Mouse (Mus musculus) ES-Bruce4 (cell line): ENCODE measurements around the gene Il18bp. TPM values are rescaled to one million over a fixed set of nuclear protein-coding genes. Genes with fewer than 3 reads are reported as not detected.

Experiments
- H3K27ac ChIP-seq: 2 replicates; pipeline ENCODE4 v1.5.1; 2012; ENCODE audit warnings: low read length, inconsistent platforms; ENCODE audit not compliant: insufficient read depth
- H3K27me3 ChIP-seq: 2 replicates; pipeline ENCODE4 v1.6.1; 2012; ENCODE audit warnings: mild to moderate bottlenecking, low read length, inconsistent platforms; ENCODE audit not compliant: control insufficient read depth, poor library complexity, insufficient read depth, severe bottlenecking
- H3K36me3 ChIP-seq: 2 replicates; pipeline ENCODE4 v1.6.1; 2012; ENCODE audit warnings: inconsistent platforms, mild to moderate bottlenecking, low read length, moderate library complexity; ENCODE audit not compliant: control insufficient read depth, poor library complexity, insufficient read depth, severe bottlenecking
- H3K4me1 ChIP-seq: one replicate; pipeline ENCODE4 v1.8.1; 2011; ENCODE audit warnings: low read length; ENCODE audit not compliant: control insufficient read depth, insufficient read depth
- H3K4me3 ChIP-seq: 2 replicates; pipeline ENCODE4 v1.5.1; 2011; ENCODE audit warnings: low read depth, mild to moderate bottlenecking, low read length
- H3K9ac ChIP-seq: 2 replicates; pipeline ENCODE4 v1.6.1; 2012; ENCODE audit warnings: low read depth, mild to moderate bottlenecking, inconsistent platforms; ENCODE audit not compliant: poor library complexity, severe bottlenecking
- H3K9me3 ChIP-seq: replicated peaks from 2 replicates; pipeline ENCODE4 v1.6.1; 2012; ENCODE audit warnings: mild to moderate bottlenecking, low read length, inconsistent platforms; ENCODE audit not compliant: control insufficient read depth, poor library complexity, insufficient read depth, severe bottlenecking
- CTCF ChIP-seq: IDR thresholded peaks from one replicate; pipeline ENCODE4 v1.8.1; 2011; ENCODE audit warnings: low read depth, low read length
- EP300 ChIP-seq: IDR thresholded peaks from 2 replicates; pipeline ENCODE4 v1.6.1; 2011; ENCODE audit warnings: low read depth, low read length; ENCODE audit not compliant: insufficient read depth
- POLR2A ChIP-seq: IDR thresholded peaks from one replicate; pipeline ENCODE4 v1.8.1; 2011; ENCODE audit warnings: low read length; ENCODE audit not compliant: insufficient read depth
- polyA plus RNA-seq: library from polyadenylated mRNA; stranded (reverse); fragments of >200 nt; gene quantifications from 2 replicates; pipeline ENCODE4 v1.2.4, GENCODE M21; 2011; ENCODE audit warnings: low read depth; ENCODE audit not compliant: missing spikeins, insufficient read depth, insufficient read length

Il18bp gene
- polyA plus RNA-seq, 1 experiment, result 6.3 TPM

GRCm38 (mm10) chr7:101974505-101974904, 44.0 kb downstream of the Il18bp start:
- no peaks in the 10 kb centered on the region for H3K9me3 ChIP-seq
- TF ChIP-seq EP300, result no peak
- TF ChIP-seq CTCF, result no peak
- TF ChIP-seq POLR2A, result no peak
- H3K36me3 ChIP-seq, result no peaks in the 10 kb centered on the region; the same call in 1 of the 2 replicates
- no peak overlapping the region for H3K9ac ChIP-seq
- peaks cover 4% of the 10 kb centered on the region for H3K4me1 ChIP-seq
- no peak overlapping the region for H3K4me3 ChIP-seq
- H3K27ac ChIP-seq, result no peak overlapping the region
- H3K27me3 ChIP-seq, result no peaks in the 10 kb centered on the region

- H3K4me1 ChIP-seq, result peaks cover 4% of the 10 kb centered on the region
Measured at GRCm38 (mm10) chr7:101973730-101974129, 44.8 kb downstream of the Il18bp start.

DNA sequence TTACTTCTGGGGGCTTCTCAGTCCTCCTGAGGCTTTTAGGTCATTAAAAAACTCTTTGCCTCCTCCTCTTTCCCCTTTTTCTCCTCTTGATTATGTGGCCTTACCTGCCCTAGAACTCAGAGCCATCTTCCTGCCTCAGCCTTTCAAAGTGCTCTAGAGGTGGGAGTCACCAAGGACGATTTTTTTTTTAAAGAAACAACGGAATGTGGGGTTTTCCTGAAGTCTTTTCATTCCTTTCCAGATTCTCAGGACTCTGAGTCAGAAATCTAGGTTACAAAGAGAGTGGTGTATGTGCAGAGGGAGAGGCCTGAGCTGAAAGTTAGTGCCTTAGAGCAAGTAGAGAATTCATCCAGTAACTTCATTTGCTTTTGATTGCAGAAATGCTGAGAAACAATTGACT, 46.8 kb downstream of the Il18bp start:
- peak overlapping the region; percentile 22; the same call in 1 of the 2 replicates for H3K27ac ChIP-seq
- H3K4me1 ChIP-seq, result peaks cover 4% of the 10 kb centered on the region
- H3K4me3 ChIP-seq, result no peak overlapping the region

More at GRCm38 (mm10) chr7:101973730-101974129, 44.8 kb downstream of the Il18bp start:
- Histone ChIP-seq H3K4me3 (no peak overlapping the region), H3K27ac (no peak overlapping the region), H3K9ac (no peak overlapping the region), H3K36me3 (no peaks in the 10 kb centered on the region; the same call in 1 of the 2 replicates), H3K27me3 (no peaks in the 10 kb centered on the region), H3K9me3 (no peaks in the 10 kb centered on the region)
- TF ChIP-seq EP300 (no peak), CTCF (no peak), POLR2A (no peak)

DNA sequence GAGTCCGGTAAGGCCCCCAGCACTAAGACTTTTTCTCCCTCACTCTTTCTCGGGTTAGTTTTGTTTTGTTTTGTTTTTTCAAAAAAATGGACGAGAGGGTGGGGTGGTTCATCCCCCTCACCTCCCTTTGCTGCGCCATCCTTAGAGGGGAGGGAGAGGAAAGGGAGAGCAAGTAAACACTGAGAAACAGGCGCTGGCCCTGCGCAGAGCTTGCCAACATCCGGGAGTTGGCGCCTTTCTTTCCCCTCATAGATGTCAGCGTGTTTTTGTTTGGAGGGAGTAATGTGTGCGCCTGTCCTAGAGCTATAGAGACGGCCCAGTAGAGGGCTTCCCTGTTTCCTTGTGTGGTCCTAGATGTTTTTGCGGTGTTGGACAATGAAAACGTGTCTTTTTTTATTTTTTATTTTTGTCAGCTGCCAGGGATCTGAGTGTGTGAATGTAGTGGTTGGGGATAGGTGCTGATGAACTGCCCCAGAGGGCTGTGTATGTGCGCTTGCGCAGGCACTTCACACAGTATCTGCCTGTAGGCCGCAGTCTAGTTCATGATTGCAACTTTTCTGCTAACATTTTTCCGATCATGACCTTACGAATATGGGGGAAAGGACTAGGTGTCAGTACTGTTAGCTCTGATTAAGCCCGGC, 47.5 kb downstream of the Il18bp start:
- Histone ChIP-seq H3K4me1 (peaks cover 4% of the 10 kb centered on the region), H3K4me3 (peak overlapping the region; percentile 47), H3K9ac (peak overlapping the region; percentile 19), H3K36me3 (no peaks in the 10 kb centered on the region), H3K9me3 (no peaks in the 10 kb centered on the region), H3K27me3 (no peaks in the 10 kb centered on the region), H3K27ac (peak overlapping the region; percentile 37; the same call in 1 of the 2 replicates)
- TF ChIP-seq EP300, result no peak
- no peak for TF ChIP-seq CTCF
- TF ChIP-seq POLR2A, result no peak

More for the DNA sequence above, 46.8 kb downstream of the Il18bp start:
- Histone ChIP-seq H3K27me3 (no peaks in the 10 kb centered on the region), H3K9me3 (no peaks in the 10 kb centered on the region), H3K9ac (peak overlapping the region; percentile 19), H3K36me3 (no peaks in the 10 kb centered on the region; the same call in 1 of the 2 replicates)
- TF ChIP-seq EP300 (no peak), POLR2A (no peak), CTCF (no peak)

DNA sequence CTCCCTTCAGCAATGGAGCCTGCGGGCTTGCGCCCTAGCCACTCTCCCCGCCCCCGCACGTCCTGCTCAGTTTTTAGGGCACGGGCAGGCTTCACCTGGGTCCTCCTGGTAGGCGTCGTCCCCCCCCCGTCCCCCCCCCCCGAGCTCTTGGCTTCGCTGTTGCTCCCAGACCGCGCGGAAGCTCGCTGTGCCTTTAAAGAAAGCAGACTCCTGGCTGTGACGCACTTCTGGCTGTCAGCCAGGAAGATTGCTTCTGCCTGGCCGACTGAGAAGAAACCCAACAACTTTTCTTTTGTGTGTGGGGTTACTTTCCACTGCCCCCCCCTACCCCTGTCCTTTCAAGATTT, 48.1 kb downstream of the Il18bp start:
- H3K4me3 ChIP-seq, result peak overlapping the region; percentile 78
- H3K9ac ChIP-seq, result peak overlapping the region; percentile 19
- H3K9me3 ChIP-seq, result no peaks in the 10 kb centered on the region
- no peaks in the 10 kb centered on the region for H3K36me3 ChIP-seq
- H3K4me1 ChIP-seq, result peaks cover 4% of the 10 kb centered on the region
- no peak for TF ChIP-seq EP300
- no peak for TF ChIP-seq POLR2A
- no peak for TF ChIP-seq CTCF
- no peaks in the 10 kb centered on the region for H3K27me3 ChIP-seq
- no peak overlapping the region for H3K27ac ChIP-seq

- Histone ChIP-seq H3K27ac (0 out of 2 replicates have a peak overlapping the region, but pooled peaks have one; percentile 26), H3K9me3 (no peaks in the 10 kb centered on the region), H3K36me3 (no peaks in the 10 kb centered on the region), H3K9ac (peak overlapping the region; percentile 19), H3K27me3 (no peaks in the 10 kb centered on the region), H3K4me3 (peak overlapping the region; percentile 78), H3K4me1 (peaks cover 4% of the 10 kb centered on the region)
- no peak for TF ChIP-seq CTCF
- TF ChIP-seq POLR2A, result no peak
- TF ChIP-seq EP300, result no peak
Measured at GRCm38 (mm10) chr7:101969694-101970428, 48.6 kb downstream of the Il18bp start.
